Mouse (Mus musculus) liver, embryonic 14.5 days (tissue): Measurements from ENCODE around the gene Tfcp2. TPM values are rescaled to one million over a fixed set of nuclear protein-coding genes. Genes with fewer than 3 reads are reported as not detected.

Experiments used
- ATAC-seq: fragments of 200-750 bp; cut with Nextera tagmentation; 2 replicates; pipeline ENCODE4 v1.8.0; 2017; ENCODE audit warnings: moderate number of reproducible peaks, mild to moderate bottlenecking, moderate library complexity; ENCODE audit not compliant: insufficient read depth
- DNase-seq, 3 experiments: peaks; one replicate each; pipeline ENCODE4 v3.0.0-alpha.2; 2012 to 2013; ENCODE audit warnings: low read depth in 3 of 3, low spot score in 3 of 3
- H3K27ac ChIP-seq: fragments of 300-500 bp; sonication (generic); 2 replicates; pipeline ENCODE4 v1.5.1; 2014; ENCODE audit warnings: moderate library complexity, mild to moderate bottlenecking, control low read depth, inconsistent platforms
- H3K27me3 ChIP-seq: fragments of 300-500 bp; sonication (generic); 2 replicates; pipeline ENCODE4 v1.6.1; 2014; ENCODE audit warnings: mild to moderate bottlenecking, low read length, moderate library complexity; ENCODE audit not compliant: control insufficient read depth, insufficient read depth
- H3K36me3 ChIP-seq: fragments of 300-500 bp; sonication (generic); replicated peaks from 2 replicates; pipeline ENCODE4 v1.6.1; 2014; ENCODE audit warnings: low read depth; ENCODE audit not compliant: control insufficient read depth, insufficient read depth
- H3K4me1 ChIP-seq, 2 experiments: fragments of 200-500 bp in 1 of 2; fragments of 300-500 bp in 1 of 2; sonication (generic) in 1 of 2; replicated peaks; 2 replicates each; pipeline ENCODE4 v1.6.1; 2012 to 2014; ENCODE audit warnings: antibody characterized with exemption in 1 of 2, inconsistent platforms in 1 of 2, low read length in 1 of 2; ENCODE audit not compliant: control insufficient read depth in 2 of 2, insufficient read depth in 2 of 2
- H3K4me2 ChIP-seq: fragments of 300-500 bp; sonication (generic); 2 replicates; pipeline ENCODE4 v1.6.1; 2014; ENCODE audit warnings: low read depth, mild to moderate bottlenecking, control low read depth, moderate library complexity
- H3K4me3 ChIP-seq, 2 experiments: fragments of 200-500 bp in 1 of 2; fragments of 300-500 bp in 1 of 2; sonication (generic) in 1 of 2; 2 replicates each; pipeline ENCODE4 v1.5.1; 2012 to 2014; ENCODE audit warnings: low read depth in 2 of 2, low read length in 2 of 2, mild to moderate bottlenecking in 2 of 2, control low read depth in 1 of 2, inconsistent platforms in 1 of 2, moderate library complexity in 1 of 2; ENCODE audit not compliant: insufficient read depth in 1 of 2
- H3K9ac ChIP-seq: fragments of 300-500 bp; sonication (generic); replicated peaks from 2 replicates; pipeline ENCODE4 v1.6.1; 2014; ENCODE audit warnings: mild to moderate bottlenecking, control low read depth, moderate library complexity
- H3K9me3 ChIP-seq: fragments of 300-500 bp; sonication (generic); 2 replicates; pipeline ENCODE4 v1.6.1; 2016; ENCODE audit warnings: low read length, mixed read lengths; ENCODE audit not compliant: control insufficient read depth
- CTCF ChIP-seq: IDR thresholded peaks from 2 replicates; pipeline ENCODE4 v1.5.1; 2016; ENCODE audit warnings: antibody characterized with exemption, low read depth, control low read depth
- EP300 ChIP-seq: IDR thresholded peaks from 2 replicates; pipeline ENCODE4 v1.6.1; 2016; ENCODE audit warnings: antibody characterized with exemption, low read depth
- WGBS: fragments of 180-500 bp; shearing (Covaris S2); extraction: QIAGEN DNeasy Blood & Tissue Kit; methylation state at CpG from one replicate; pipeline ENCODE4 v1.1.7; 2014; ENCODE audit not compliant: insufficient replicate concordance; 5-methylcytosine and 5-hydroxymethylcytosine counted together
- polyA plus RNA-seq, 2 experiments: library from polyadenylated mRNA; depleted of rRNA in 1 of 2; stranded (reverse) in 1 of 2; unstranded in 1 of 2; fragments of >200 nt; fragmentation: Nextera tagmentation in 1 of 2; extraction: Ambion mirVana in 1 of 2; gene quantifications; 2 replicates each; pipeline versions ENCODE4 v1.2.1 to v1.2.3; 2012 to 2014

Gene Tfcp2
- polyA plus RNA-seq, 2 experiments = 2.5 to 2.6 TPM

GRCm38 (mm10) chr15:100460942-100461341 lies 90.9 kb downstream of the Tfcp2 start:
- Histone ChIP-seq H3K36me3 (no peaks in the 10 kb centered on the region), H3K27ac (no peak overlapping the region), H3K4me3 (peak overlapping the region in 1 of 2 experiments; percentile 26; a peak in 3 of 4 replicates), H3K4me2 (peak overlapping the region; percentile 57), H3K9me3 (no peaks in the 10 kb centered on the region), H3K4me1 (peaks cover 4 to 22% of the 10 kb centered on the region in 2 experiments; a peak in 3 of 4 replicates), H3K27me3 (no peaks in the 10 kb centered on the region), H3K9ac (0 out of 2 replicates have a peak overlapping the region, but pooled peaks have one; percentile 27)
- no peak for TF ChIP-seq EP300
- TF ChIP-seq CTCF = no peak
- 8% methylated on average over 12 of the region's 12 CpGs for WGBS
- ATAC-seq = peak; percentile 72
- peak; percentile 49 to 64 (median 57) for DNase-seq

DNA sequence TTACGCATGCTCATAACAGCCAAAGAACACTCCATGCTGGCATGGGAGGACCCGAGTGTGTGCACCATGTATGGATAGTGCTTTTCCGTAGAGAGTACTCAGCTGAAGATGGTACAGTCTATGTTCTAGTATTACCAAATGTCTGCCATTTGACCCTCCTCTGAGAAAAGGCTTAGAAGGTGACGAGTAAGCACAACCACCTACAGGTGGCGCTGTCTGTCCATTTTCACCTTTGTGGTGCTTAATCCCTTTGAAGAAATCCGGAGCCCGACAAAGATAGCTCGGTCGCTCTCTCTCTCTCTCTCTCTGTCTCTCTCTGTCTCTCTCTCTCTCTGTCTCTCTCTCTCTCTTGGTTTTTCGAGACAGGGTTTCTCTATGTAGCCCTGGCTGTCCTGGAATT lies 93.8 kb downstream of the Tfcp2 start:
- Histone ChIP-seq H3K27ac (no peak overlapping the region), H3K9me3 (no peaks in the 10 kb centered on the region), H3K4me3 (no peak overlapping the region), H3K4me2 (no peak overlapping the region), H3K9ac (no peak overlapping the region), H3K36me3 (no peaks in the 10 kb centered on the region), H3K4me1 (peaks cover 4 to 22% of the 10 kb centered on the region in 2 experiments; a peak in 3 of 4 replicates), H3K27me3 (no peaks in the 10 kb centered on the region)
- ATAC-seq (no peak), DNase-seq (peak; percentile 61 to 76 (median 70))
- WGBS = 23% methylated on average over 10 of the region's 10 CpGs
- no peak for TF ChIP-seq EP300
- peak; percentile 73 for TF ChIP-seq CTCF

GRCm38 (mm10) chr15:100457340-100457739 lies 94.5 kb downstream of the Tfcp2 start:
- 3% methylated on average over 17 of the region's 17 CpGs for WGBS
- Histone ChIP-seq H3K36me3 (no peaks in the 10 kb centered on the region), H3K27ac (no peak overlapping the region), H3K9me3 (no peaks in the 10 kb centered on the region), H3K4me3 (no peak overlapping the region), H3K4me1 (peaks cover 4 to 22% of the 10 kb centered on the region in 2 experiments; a peak in 3 of 4 replicates), H3K27me3 (no peaks in the 10 kb centered on the region), H3K9ac (no peak overlapping the region), H3K4me2 (peak overlapping the region; percentile 50)
- peak; percentile 58 to 67 (median 59) for DNase-seq
- peak; percentile 61 for ATAC-seq
- TF ChIP-seq EP300 (no peak), CTCF (peak; percentile 98)

- DNase-seq (no peak), ATAC-seq (no peak)
- 61% methylated on average over 7 of the region's 7 CpGs for WGBS
- Histone ChIP-seq H3K4me3 (no peak overlapping the region), H3K4me1 (peaks cover 4 to 19% of the 10 kb centered on the region in 2 experiments; a peak in 3 of 4 replicates), H3K36me3 (no peaks in the 10 kb centered on the region), H3K27me3 (no peaks in the 10 kb centered on the region), H3K4me2 (no peak overlapping the region), H3K27ac (no peak overlapping the region), H3K9me3 (no peaks in the 10 kb centered on the region), H3K9ac (no peak overlapping the region)
- TF ChIP-seq CTCF (no peak), EP300 (no peak)
Observed at GRCm38 (mm10) chr15:100456356-100456991, 95.3 kb downstream of the Tfcp2 start.

GRCm38 (mm10) chr15:100452486-100452885 lies 99.3 kb downstream of the Tfcp2 start:
- H3K9ac ChIP-seq = no peak overlapping the region
- DNase-seq (no peak), ATAC-seq (no peak)
- H3K4me1 ChIP-seq = peaks cover 0 to under 1% of the 10 kb centered on the region in 2 experiments; a peak in 2 of 4 replicates
- no peaks in the 10 kb centered on the region for H3K9me3 ChIP-seq
- TF ChIP-seq EP300 (no peak), CTCF (no peak)
- H3K4me3 ChIP-seq = no peak overlapping the region
- 62% methylated on average over 11 of the region's 11 CpGs for WGBS
- no peak overlapping the region for H3K4me2 ChIP-seq
- no peaks in the 10 kb centered on the region for H3K36me3 ChIP-seq
- H3K27me3 ChIP-seq = no peaks in the 10 kb centered on the region
- no peak overlapping the region for H3K27ac ChIP-seq
